Mouse (Mus musculus): ENCODE measurements around the gene Zmynd12. TPM values are rescaled to one million over a fixed set of nuclear protein-coding genes. Genes with fewer than 3 reads are reported as not detected.

Zmynd12 gene
- polyA plus RNA-seq (2015; fragmentation: Nextera tagmentation; extraction: Ambion mirVana), result 0.19 and 0.34 TPM in 2 replicates

GRCm38 (mm10) chr4:119422294-119422964 is at the start of gene Zmynd12, which contains the start of gene Ppcs:
TSS of gene Zmynd12 (plus strand) at chr4:119422814.
TSS of gene Ppcs (minus strand) at chr4:119422420.
- peak within 1 kb of the TSS; percentile 90 for H3K9ac ChIP-seq
- under 1% methylated on average over 52 of the region's 52 CpGs for WGBS
- H3K27ac ChIP-seq, result peak within 1 kb of the TSS; percentile 85
- H3K27me3 ChIP-seq, result no peaks in the 10 kb centered on the region
- peaks cover 19% of the 10 kb centered on the region for H3K4me1 ChIP-seq
- H3K4me2 ChIP-seq (replicated peaks), result peak within 1 kb of the TSS; percentile 92
- no peaks in the 10 kb centered on the region for H3K9me3 ChIP-seq
- H3K4me3 ChIP-seq, result peak within 1 kb of the TSS; percentile 73
- peak; percentile 94 for ATAC-seq (ENCODE audit: low FRiP score, low read depth)
- peaks cover 9% of the 10 kb centered on the region for H3K36me3 ChIP-seq

GRCm38 (mm10) chr4:119381471-119382190 is 41.0 kb upstream of the Zmynd12 start:
- Histone ChIP-seq H3K4me2 (replicated peaks) (no peak overlapping the region), H3K36me3 (no peaks in the 10 kb centered on the region), H3K9me3 (no peaks in the 10 kb centered on the region), H3K27ac (no peak overlapping the region), H3K4me1 (peaks cover 4% of the 10 kb centered on the region; the same call in 1 of the 2 replicates), H3K9ac (no peak overlapping the region), H3K27me3 (no peaks in the 10 kb centered on the region), H3K4me3 (no peak overlapping the region)
- WGBS, result 77% methylated on average over 7 of the region's 7 CpGs
- ATAC-seq (ENCODE audit: low FRiP score, low read depth), result no peak

GRCm38 (mm10) chr4:119389184-119389583 is 33.4 kb upstream of the Zmynd12 start:
- ATAC-seq (ENCODE audit: low FRiP score, low read depth), result no peak
- no peak overlapping the region for H3K9ac ChIP-seq
- H3K9me3 ChIP-seq, result peaks cover 4% of the 10 kb centered on the region; the same call in 1 of the 2 replicates
- WGBS, result 69% methylated on average over 3 of the region's 3 CpGs
- H3K4me2 ChIP-seq (replicated peaks), result no peak overlapping the region
- no peaks in the 10 kb centered on the region for H3K36me3 ChIP-seq
- H3K27me3 ChIP-seq, result no peaks in the 10 kb centered on the region
- no peak overlapping the region for H3K27ac ChIP-seq
- H3K4me1 ChIP-seq, result no peaks in the 10 kb centered on the region
- no peak overlapping the region for H3K4me3 ChIP-seq

- ATAC-seq (ENCODE audit: low FRiP score, low read depth), result no peak
- Histone ChIP-seq H3K36me3 (no peaks in the 10 kb centered on the region), H3K27ac (no peak overlapping the region), H3K9ac (no peak overlapping the region), H3K4me2 (replicated peaks) (no peak overlapping the region), H3K9me3 (peaks cover 4% of the 10 kb centered on the region; the same call in 1 of the 2 replicates), H3K4me1 (no peaks in the 10 kb centered on the region), H3K4me3 (no peak overlapping the region), H3K27me3 (no peaks in the 10 kb centered on the region)
- 70% methylated on average over 1 of the region's 1 CpGs for WGBS
Measured at GRCm38 (mm10) chr4:119390369-119390768, 32.2 kb upstream of the Zmynd12 start.

GRCm38 (mm10) chr4:119398751-119399150 is 23.9 kb upstream of the Zmynd12 start:
- WGBS, result 82% methylated on average over 7 of the region's 7 CpGs
- peaks cover 7% of the 10 kb centered on the region; the same call in 1 of the 2 replicates for H3K36me3 ChIP-seq
- peaks cover 17% of the 10 kb centered on the region for H3K9me3 ChIP-seq
- no peaks in the 10 kb centered on the region for H3K4me1 ChIP-seq
- ATAC-seq (ENCODE audit: low FRiP score, low read depth), result no peak
- H3K27me3 ChIP-seq, result no peaks in the 10 kb centered on the region
- no peak overlapping the region for H3K4me2 ChIP-seq (replicated peaks)
- no peak overlapping the region for H3K9ac ChIP-seq
- H3K27ac ChIP-seq, result no peak overlapping the region
- no peak overlapping the region for H3K4me3 ChIP-seq

- no peak overlapping the region for H3K9ac ChIP-seq
- no peaks in the 10 kb centered on the region for H3K27me3 ChIP-seq
- H3K9me3 ChIP-seq, result peaks cover 17% of the 10 kb centered on the region
- H3K4me2 ChIP-seq (replicated peaks), result no peak overlapping the region
- no peak overlapping the region for H3K4me3 ChIP-seq
- H3K36me3 ChIP-seq, result peaks cover 7% of the 10 kb centered on the region; the same call in 1 of the 2 replicates
- H3K4me1 ChIP-seq, result no peaks in the 10 kb centered on the region
- no peak overlapping the region for H3K27ac ChIP-seq
- 64% methylated on average over 7 of the region's 7 CpGs for WGBS
- ATAC-seq (ENCODE audit: low FRiP score, low read depth), result no peak
Measured at GRCm38 (mm10) chr4:119400896-119401295, 21.7 kb upstream of the Zmynd12 start.

GRCm38 (mm10) chr4:119403431-119403830 is 19.2 kb upstream of the Zmynd12 start:
- Histone ChIP-seq H3K36me3 (peaks cover 7% of the 10 kb centered on the region; the same call in 1 of the 2 replicates), H3K27me3 (no peaks in the 10 kb centered on the region), H3K4me3 (no peak overlapping the region), H3K9ac (no peak overlapping the region), H3K4me1 (no peaks in the 10 kb centered on the region), H3K9me3 (peaks cover 24% of the 10 kb centered on the region), H3K27ac (no peak overlapping the region), H3K4me2 (replicated peaks) (no peak overlapping the region)
- ATAC-seq (ENCODE audit: low FRiP score, low read depth), result no peak
- WGBS, result 88% methylated on average over 2 of the region's 2 CpGs

- peaks cover 6% of the 10 kb centered on the region; the same call in 1 of the 2 replicates for H3K9me3 ChIP-seq
- no peak overlapping the region; the same call in 1 of the 2 replicates for H3K27ac ChIP-seq
- 78% methylated on average over 12 of the region's 12 CpGs for WGBS
- peaks cover 12% of the 10 kb centered on the region for H3K4me1 ChIP-seq
- H3K4me2 ChIP-seq (replicated peaks), result no peak overlapping the region
- H3K4me3 ChIP-seq, result no peak overlapping the region
- ATAC-seq (ENCODE audit: low FRiP score, low read depth), result no peak
- H3K36me3 ChIP-seq, result no peaks in the 10 kb centered on the region
- no peak overlapping the region for H3K9ac ChIP-seq
- H3K27me3 ChIP-seq, result no peaks in the 10 kb centered on the region
Measured at GRCm38 (mm10) chr4:119411877-119412650, 10.6 kb upstream of the Zmynd12 start.

GRCm38 (mm10) chr4:119412791-119413190 is 9.8 kb upstream of the Zmynd12 start:
- H3K4me2 ChIP-seq (replicated peaks), result no peak overlapping the region
- no peaks in the 10 kb centered on the region for H3K36me3 ChIP-seq
- peaks cover 12% of the 10 kb centered on the region for H3K4me1 ChIP-seq
- H3K4me3 ChIP-seq, result no peak overlapping the region
- 0 out of 2 replicates have a peak, but pooled peaks have one; percentile 12 for ATAC-seq (ENCODE audit: low FRiP score, low read depth)
- H3K9me3 ChIP-seq, result peaks cover 3% of the 10 kb centered on the region; the same call in 1 of the 2 replicates
- no peak overlapping the region for H3K9ac ChIP-seq
- 64% methylated on average over 6 of the region's 6 CpGs for WGBS
- no peak overlapping the region; the same call in 1 of the 2 replicates for H3K27ac ChIP-seq
- H3K27me3 ChIP-seq, result no peaks in the 10 kb centered on the region

- Histone ChIP-seq H3K27me3 (no peaks in the 10 kb centered on the region), H3K4me2 (replicated peaks) (peak within 1 kb of the TSS; percentile 97), H3K4me1 (peaks cover 12% of the 10 kb centered on the region), H3K36me3 (peaks cover 9% of the 10 kb centered on the region), H3K4me3 (peak within 1 kb of the TSS; percentile 61), H3K27ac (no peak within 1 kb of the TSS), H3K9ac (peak within 1 kb of the TSS; percentile 67), H3K9me3 (no peaks in the 10 kb centered on the region)
- ATAC-seq (ENCODE audit: low FRiP score, low read depth), result peak; percentile 100
- WGBS, result under 1% methylated on average over 49 of the region's 49 CpGs
Measured at GRCm38 (mm10) chr4:119415072-119415753, 7.4 kb upstream of the Zmynd12 start, which contains the start of gene Ccdc30. TSS of gene Ccdc30 (minus strand) at chr4:119415521.

- Histone ChIP-seq H3K9ac (no peak overlapping the region), H3K9me3 (no peaks in the 10 kb centered on the region), H3K36me3 (peaks cover 9% of the 10 kb centered on the region), H3K4me2 (replicated peaks) (no peak overlapping the region), H3K4me3 (no peak overlapping the region), H3K4me1 (peaks cover 23% of the 10 kb centered on the region), H3K27ac (no peak overlapping the region), H3K27me3 (no peaks in the 10 kb centered on the region)
- 79% methylated on average over 3 of the region's 3 CpGs for WGBS
- ATAC-seq (ENCODE audit: low FRiP score, low read depth), result no peak
Measured at GRCm38 (mm10) chr4:119417270-119417669, 5.3 kb upstream of the Zmynd12 start.

Measured in limb, embryonic 13.5 days (tissue).